Mouse (Mus musculus) heart, postnatal 0 days (tissue): Measurements from ENCODE around the gene Washc4. TPM values are rescaled to one million over a fixed set of nuclear protein-coding genes. Genes with fewer than 3 reads are reported as not detected.

Experiments
- ATAC-seq: fragments of 200-750 bp; cut with Nextera tagmentation; 2 replicates; pipeline ENCODE4 v1.8.0; 2017; ENCODE audit warnings: low read depth, moderate number of reproducible peaks, moderate library complexity; ENCODE audit not compliant: insufficient read depth
- DNase-seq: peaks from one replicate; pipeline ENCODE4 v3.0.0-alpha.2; 2016; ENCODE audit warnings: low spot score
- H3K27ac ChIP-seq: fragments of 300-500 bp; sonication (generic); 2 replicates; pipeline ENCODE4 v1.5.1; 2014; ENCODE audit warnings: low read depth, mild to moderate bottlenecking
- H3K27me3 ChIP-seq: fragments of 300-500 bp; sonication (generic); 2 replicates; pipeline ENCODE4 v1.6.1; 2014; ENCODE audit warnings: low read length, mixed read lengths; ENCODE audit not compliant: control insufficient read depth, insufficient read depth
- H3K36me3 ChIP-seq: fragments of 300-500 bp; sonication (generic); replicated peaks from 2 replicates; pipeline ENCODE4 v1.6.1; 2014; ENCODE audit warnings: low read length, mixed read lengths; ENCODE audit not compliant: control insufficient read depth, insufficient read depth
- H3K4me1 ChIP-seq: fragments of 300-500 bp; sonication (generic); 2 replicates; pipeline ENCODE4 v1.6.1; 2014; ENCODE audit warnings: antibody characterized with exemption; ENCODE audit not compliant: control insufficient read depth, insufficient read depth
- H3K4me2 ChIP-seq: fragments of 300-500 bp; sonication (generic); 2 replicates; pipeline ENCODE4 v1.6.1; 2014; ENCODE audit warnings: low read depth, mild to moderate bottlenecking, low read length, moderate library complexity
- H3K4me3 ChIP-seq: fragments of 300-500 bp; sonication (generic); 2 replicates; pipeline ENCODE4 v1.5.1; 2014; ENCODE audit warnings: low read depth, low read length
- H3K9ac ChIP-seq: fragments of 300-500 bp; sonication (generic); replicated peaks from 2 replicates; pipeline ENCODE4 v1.6.1; 2014; ENCODE audit warnings: low read depth, low read length, mixed read lengths
- H3K9me3 ChIP-seq: fragments of 300-500 bp; sonication (generic); replicated peaks from 2 replicates; pipeline ENCODE4 v1.6.1; 2016; ENCODE audit warnings: low read length; ENCODE audit not compliant: control insufficient read depth
- CTCF ChIP-seq: IDR thresholded peaks from 2 replicates; pipeline ENCODE4 v1.5.1; 2016; ENCODE audit warnings: antibody characterized with exemption, control low read depth, low read depth
- EP300 ChIP-seq: IDR thresholded peaks from 2 replicates; pipeline ENCODE4 v1.6.1; 2016; ENCODE audit warnings: antibody characterized with exemption, low read depth
- WGBS: fragments of 180-500 bp; shearing (Covaris S2); extraction: QIAGEN DNeasy Blood & Tissue Kit; methylation state at CpG from one replicate; pipeline ENCODE4 v1.1.7; 2014; 5-methylcytosine and 5-hydroxymethylcytosine counted together
- polyA plus RNA-seq: library from polyadenylated mRNA; unstranded; fragments of >200 nt; fragmentation: Nextera tagmentation; extraction: Ambion mirVana; gene quantifications from 2 replicates; pipeline ENCODE4 v1.2.1, GENCODE M21; 2015
- total RNA-seq: library from RNA; depleted of rRNA; stranded (reverse); fragments of >200 nt; gene quantifications from 2 replicates; pipeline ENCODE4 v1.2.3, GENCODE M21; 2014; ENCODE audit warnings: low replicate concordance

The Washc4 gene
- total and polyA plus RNA-seq, 2 experiments from 2014 or later = 13.2 to 15.1 TPM

- Histone ChIP-seq H3K27ac (no peak overlapping the region), H3K27me3 (no peaks in the 10 kb centered on the region), H3K9me3 (no peaks in the 10 kb centered on the region), H3K9ac (no peak overlapping the region), H3K36me3 (peaks cover 86% of the 10 kb centered on the region), H3K4me2 (no peak overlapping the region), H3K4me3 (no peak overlapping the region), H3K4me1 (no peaks in the 10 kb centered on the region)
- WGBS = 93% methylated on average over 7 of the region's 7 CpGs
- ATAC-seq (no peak), DNase-seq (no peak)
- no peak for TF ChIP-seq EP300
- TF ChIP-seq CTCF = no peak
Measured at GRCm38 (mm10) chr10:83565449-83566441, 22.2 kb downstream of the Washc4 start.

DNA sequence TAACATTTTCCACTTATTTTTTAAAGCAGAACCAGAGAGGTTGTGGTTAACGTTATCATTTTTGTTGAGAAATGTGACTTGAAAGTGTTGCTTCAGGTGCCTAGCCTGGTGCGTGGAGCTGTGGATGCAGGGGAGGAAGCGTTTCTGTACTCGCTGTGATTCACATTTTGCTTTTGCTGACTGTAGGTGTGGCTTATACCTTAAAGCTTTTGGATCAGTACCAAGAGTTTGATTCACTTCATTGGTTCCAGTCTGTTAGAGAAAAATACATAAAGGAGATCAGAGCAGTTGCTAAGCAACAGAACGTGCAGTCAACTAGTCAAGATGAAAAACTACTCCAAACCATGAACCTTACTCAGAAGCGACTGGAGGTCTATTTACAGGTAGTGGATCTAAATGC, 47.2 kb downstream of the Washc4 start:
- Histone ChIP-seq H3K4me3 (no peak overlapping the region), H3K36me3 (peaks cover 84% of the 10 kb centered on the region), H3K27ac (no peak overlapping the region), H3K4me1 (no peaks in the 10 kb centered on the region), H3K9ac (no peak overlapping the region), H3K9me3 (no peaks in the 10 kb centered on the region), H3K4me2 (no peak overlapping the region), H3K27me3 (no peaks in the 10 kb centered on the region)
- no peak for ATAC-seq
- 86% methylated on average over 6 of the region's 6 CpGs for WGBS
- no peak for DNase-seq
- TF ChIP-seq CTCF = no peak
- TF ChIP-seq EP300 = no peak

GRCm38 (mm10) chr10:83592616-83593015, 49.1 kb downstream of the Washc4 start:
- no peak overlapping the region for H3K4me2 ChIP-seq
- no peak overlapping the region for H3K27ac ChIP-seq
- DNase-seq (no peak), ATAC-seq (no peak)
- no peak overlapping the region for H3K9ac ChIP-seq
- WGBS = 90% methylated on average over 7 of the region's 7 CpGs
- H3K4me3 ChIP-seq = no peak overlapping the region
- H3K36me3 ChIP-seq = peaks cover 68% of the 10 kb centered on the region
- no peak for TF ChIP-seq CTCF
- TF ChIP-seq EP300 = no peak
- no peaks in the 10 kb centered on the region for H3K4me1 ChIP-seq
- H3K27me3 ChIP-seq = no peaks in the 10 kb centered on the region
- H3K9me3 ChIP-seq = no peaks in the 10 kb centered on the region

GRCm38 (mm10) chr10:83594526-83594925, 51.0 kb downstream of the Washc4 start:
- Histone ChIP-seq H3K4me3 (no peak overlapping the region), H3K36me3 (peaks cover 63% of the 10 kb centered on the region), H3K27me3 (no peaks in the 10 kb centered on the region), H3K4me2 (no peak overlapping the region), H3K4me1 (no peaks in the 10 kb centered on the region), H3K9ac (no peak overlapping the region), H3K27ac (no peak overlapping the region), H3K9me3 (no peaks in the 10 kb centered on the region)
- ATAC-seq = no peak
- TF ChIP-seq CTCF = no peak
- TF ChIP-seq EP300 = no peak
- WGBS = 88% methylated on average over 5 of the region's 5 CpGs
- DNase-seq = no peak

DNA sequence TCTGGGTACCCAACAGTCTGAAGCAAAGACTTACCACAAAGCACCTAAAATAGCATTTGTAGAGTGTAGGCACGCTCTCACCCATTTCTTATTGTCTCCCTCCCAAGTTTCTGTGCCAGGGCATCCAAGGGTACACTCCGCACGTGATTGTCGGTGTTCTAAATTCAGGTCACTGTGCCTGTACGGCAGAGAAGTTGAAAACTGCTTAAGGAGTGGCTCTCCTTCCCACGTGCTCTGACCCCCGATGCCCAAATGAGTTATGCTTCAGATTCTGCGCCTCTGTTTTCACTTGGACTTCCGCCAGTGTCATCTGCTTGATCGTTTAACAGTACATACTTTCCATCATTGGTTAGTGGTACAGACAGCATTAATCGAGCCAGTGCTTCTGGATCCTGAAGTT, 57.1 kb downstream of the Washc4 start:
- H3K9ac ChIP-seq = no peak overlapping the region
- no peaks in the 10 kb centered on the region for H3K9me3 ChIP-seq
- H3K27ac ChIP-seq = no peak overlapping the region
- H3K27me3 ChIP-seq = no peaks in the 10 kb centered on the region
- TF ChIP-seq EP300 = no peak
- no peak for TF ChIP-seq CTCF
- no peak for DNase-seq
- no peak overlapping the region for H3K4me2 ChIP-seq
- H3K4me3 ChIP-seq = no peak overlapping the region
- WGBS = 55% methylated on average over 11 of the region's 11 CpGs
- peaks cover 7% of the 10 kb centered on the region; the same call in 1 of the 2 replicates for H3K4me1 ChIP-seq
- H3K36me3 ChIP-seq = peaks cover 61% of the 10 kb centered on the region
- ATAC-seq = peak; percentile 39
